Comparison of ENCODE assay signal across 8 mouse cellular contexts in the genomic region with DNA sequence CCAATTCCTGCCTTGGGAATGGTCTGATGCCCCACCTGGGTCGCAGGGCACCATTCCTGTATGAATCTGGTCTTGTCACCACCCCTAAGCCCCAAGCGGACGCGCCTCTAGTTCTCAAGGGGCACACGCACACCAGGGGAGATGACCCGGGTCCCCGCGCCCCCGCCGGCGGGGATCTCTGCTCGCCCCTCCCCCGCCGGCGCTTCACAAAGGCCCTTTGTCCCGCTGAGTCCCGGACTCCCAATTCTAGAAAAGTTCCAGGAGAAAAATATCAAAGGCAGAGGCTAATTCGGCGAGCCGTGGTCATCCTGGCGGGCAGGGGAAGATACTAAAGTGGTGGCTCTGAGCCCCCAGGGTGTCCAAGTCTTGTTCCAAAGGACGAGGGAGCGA. TPM values are rescaled to one million over a fixed set of nuclear protein-coding genes. Genes with fewer than 3 reads are reported as not detected.
A peak's percentile ranks its signal among the peaks of the same experiment; 100 is the strongest.
DNase-seq lines count a peak whose midpoint lies in the region; ATAC-seq and TF ChIP-seq lines count a peak whose summit lies in the region.

No protein-coding gene starts in this region.

- no peaks in the 10 kb centered on the region for H3K27me3 ChIP-seq in forebrain, embryonic 13.5 days
- H3K27me3 ChIP-seq in kidney, embryonic 15.5 days: no peaks in the 10 kb centered on the region
- no peaks in the 10 kb centered on the region for H3K27me3 ChIP-seq in midbrain, embryonic 13.5 days

- no peaks in the 10 kb centered on the region for H3K9me3 ChIP-seq in forebrain, embryonic 13.5 days (replicated peaks)
- H3K9me3 ChIP-seq in kidney, embryonic 15.5 days (replicated peaks): no peaks in the 10 kb centered on the region
- no peaks in the 10 kb centered on the region for H3K9me3 ChIP-seq in midbrain, embryonic 13.5 days

- peak overlapping the region; percentile 100 for H3K9ac ChIP-seq in forebrain, embryonic 13.5 days
- H3K9ac ChIP-seq in kidney, embryonic 15.5 days: peak overlapping the region; percentile 99
- peak overlapping the region; percentile 100 for H3K9ac ChIP-seq in midbrain, embryonic 13.5 days (replicated peaks)

- no peak for ATAC-seq in forebrain, embryonic 13.5 days
- ATAC-seq in kidney, embryonic 15.5 days (replicated peaks; ENCODE audit: low FRiP score): no peak
- no peak for ATAC-seq in midbrain, embryonic 13.5 days
- ATAC-seq in inflammation-experienced regulatory T-cells, adult 6 months: no peak

- peak overlapping the region; percentile 100 for H3K27ac ChIP-seq in forebrain, embryonic 13.5 days
- H3K27ac ChIP-seq in kidney, embryonic 15.5 days: peak overlapping the region; percentile 100
- H3K27ac ChIP-seq in midbrain, embryonic 13.5 days: peak overlapping the region; percentile 100

- peak overlapping the region; percentile 81 for H3K4me3 ChIP-seq in lung, adult 2 months (replicated peaks; ENCODE audit: extremely low read depth, low read depth, low read length)
- H3K4me3 ChIP-seq in forebrain, embryonic 13.5 days: peak overlapping the region; percentile 99
- peak overlapping the region; percentile 95 for H3K4me3 ChIP-seq in kidney, embryonic 15.5 days (replicated peaks)
- H3K4me3 ChIP-seq in midbrain, embryonic 13.5 days (replicated peaks): peak overlapping the region; percentile 100

- peak overlapping the region; percentile 98 for H3K4me2 ChIP-seq in forebrain, embryonic 13.5 days
- H3K4me2 ChIP-seq in kidney, embryonic 15.5 days: peak overlapping the region; percentile 80
- H3K4me2 ChIP-seq in midbrain, embryonic 13.5 days (replicated peaks): peak overlapping the region; percentile 99

- 11% methylated on average over 23 of the region's 23 CpGs for WGBS in lung, adult 2 months
- 1% methylated on average over 23 of the region's 23 CpGs for WGBS in forebrain, embryonic 13.5 days
- WGBS in kidney, embryonic 15.5 days: 2% methylated on average over 23 of the region's 23 CpGs
- under 1% methylated on average over 23 of the region's 23 CpGs for WGBS in midbrain, embryonic 13.5 days

- TF ChIP-seq CTCF in lung, adult 2 months (IDR thresholded peaks at IDR 0.05; ENCODE audit: insufficient read depth, low read length): no peak

- H3K4me1 ChIP-seq in lung, adult 2 months (ENCODE audit: control insufficient read depth, insufficient read depth, low read length): peaks cover 28% of the 10 kb centered on the region
- peaks cover 46% of the 10 kb centered on the region for H3K4me1 ChIP-seq in forebrain, embryonic 13.5 days
- H3K4me1 ChIP-seq in kidney, embryonic 15.5 days: peaks cover 34% of the 10 kb centered on the region
- H3K4me1 ChIP-seq in midbrain, embryonic 13.5 days (replicated peaks): peaks cover 45% of the 10 kb centered on the region

- no peak for TF ChIP-seq POLR2A in lung, adult 2 months (IDR thresholded peaks at IDR 0.05; ENCODE audit: borderline replicate concordance, extremely low read depth, low read depth, low read length)

- DNase-seq in lung, adult 2 months: no peak
- DNase-seq in lung, adult 18-20 months: no peak
- DNase-seq in adrenal gland, postnatal 36 days: peak; percentile 32 to 55
- DNase-seq in layer of hippocampus, adult 9-11 months: no peak

- peaks cover 36% of the 10 kb centered on the region for H3K36me3 ChIP-seq in forebrain, embryonic 13.5 days (ENCODE audit: poor library complexity, severe bottlenecking)
- peaks cover 30% of the 10 kb centered on the region for H3K36me3 ChIP-seq in kidney, embryonic 15.5 days
- peaks cover 16% of the 10 kb centered on the region for H3K36me3 ChIP-seq in midbrain, embryonic 13.5 days

RNA-seq across cellular contexts. Expression of a gene that starts 3.7 kb away (rescaled TPM):
- polyA plus RNA-seq in lung, adult 2 months (2012; rRNA removed): 60.1 and 87.1 TPM in 2 replicates
- total RNA-seq in adrenal gland, postnatal 36 days (2021): 10 to 100 TPM; 79.8 to 81.9 TPM
- polyA plus RNA-seq in forebrain, embryonic 13.5 days (2015; fragmentation: Nextera tagmentation; extraction: Ambion mirVana): 34.7 and 35.9 TPM in 2 replicates
- 21.6 and 28.1 TPM in 2 replicates for polyA plus RNA-seq in kidney, embryonic 15.5 days (2015; fragmentation: Nextera tagmentation; extraction: Ambion mirVana)
- polyA plus RNA-seq in midbrain, embryonic 13.5 days (2015; fragmentation: Nextera tagmentation; extraction: Ambion mirVana): 30.5 and 40.7 TPM in 2 replicates
- 1 to 10 TPM; 1.6 to 4.4 (median 2.9) TPM for polyA plus RNA-seq in inflammation-experienced regulatory T-cells, adult 6 months (2017; shearing (Covaris generic))

Comparison
In these comparisons a context has a peak if more than half of its experiments do, and no peak if none do; other contexts are left out.
1. DNase-seq: peak in adrenal gland, postnatal 36 days (2 of 2); none in lung, adult 2 months (single experiment), lung, adult 18-20 months (0 of 2) and layer of hippocampus, adult 9-11 months (single experiment).
2. Peak in every context shown above with its lines, with median percentiles within 50 percentile points of each other: H3K4me3 ChIP-seq, H3K27ac ChIP-seq, H3K4me2 ChIP-seq and H3K9ac ChIP-seq.